Mouse (Mus musculus): ENCODE measurements around the gene Btbd35f10.
"Not testable (repeated sequence)": the region's sequence is repeated elsewhere in the genome, so short reads cannot be mapped to it uniquely, and the experiment has no call there.

Gene Btbd35f10

DNA sequence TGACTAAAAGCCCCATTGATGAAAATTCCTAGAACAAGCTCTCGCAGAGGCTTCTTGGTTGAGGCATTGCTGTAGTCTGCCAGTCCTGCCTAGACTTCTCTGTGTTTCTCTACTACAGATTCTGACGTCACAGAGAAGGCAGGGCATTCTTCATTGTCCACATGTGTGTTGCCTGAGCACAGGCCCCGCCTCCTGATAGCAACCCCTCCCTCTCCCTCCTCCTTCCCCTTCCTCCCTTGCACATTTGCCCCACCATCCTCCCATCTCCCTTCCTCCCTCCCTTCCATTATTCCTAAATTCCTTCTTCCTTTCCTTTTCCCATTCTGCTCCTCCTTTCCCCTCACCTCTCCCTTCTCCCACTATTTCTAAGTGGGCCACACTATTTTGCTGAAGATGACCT, at the start of gene Btbd35f10:
Gene Btbd35f10 (minus strand): TSS at position 101 of the 400 bp plus-strand sequence.
- DNase-seq, result not testable (repeated sequence)

Measured in cerebellum, adult 9-10 months (tissue).